In the genomic region with DNA sequence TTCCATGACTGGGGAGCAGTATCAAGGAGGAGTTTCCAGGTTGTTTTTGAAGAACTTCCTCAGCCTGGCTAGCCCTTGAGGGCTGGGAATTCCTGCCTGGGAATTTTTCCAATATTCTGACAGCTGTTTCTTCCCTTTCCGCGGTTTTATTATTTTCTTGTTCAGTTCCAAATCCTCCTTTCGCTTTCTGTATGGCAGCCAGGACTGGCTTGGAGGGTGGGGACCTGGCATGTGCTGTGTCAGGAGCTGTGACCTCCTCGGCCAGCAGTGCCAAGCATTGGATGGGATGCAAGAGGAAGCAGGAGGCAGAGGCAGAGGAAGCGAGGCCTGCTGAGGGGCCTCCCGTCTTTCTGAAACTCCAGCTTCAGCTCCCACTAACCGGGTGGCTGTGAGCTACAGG, we compare ENCODE assay signal across 8 mouse cellular contexts. TPM values are rescaled to one million over a fixed set of nuclear protein-coding genes. Genes with fewer than 3 reads are reported as not detected.
DNase-seq lines count a peak whose midpoint lies in the region; ATAC-seq lines count a peak whose summit lies in the region.

No protein-coding gene starts in this region.

- peak; percentile 71 for DNase-seq in adrenal gland, adult 2 months
- DNase-seq in adrenal gland, postnatal 4 days (ENCODE audit: low spot score in 2 of 2): no peak
- DNase-seq in adrenal gland, postnatal 25 days: peak; percentile 41
- DNase-seq in heart, postnatal 4 days: peak; percentile 69
- peak; percentile 84 for DNase-seq in lung, postnatal 10 days
- no peak for DNase-seq in cerebellum, adult 8-10 months
- no peak for DNase-seq in right cerebral cortex, postnatal 36 days (ENCODE audit: low spot score in 2 of 2)

- ATAC-seq in erythroid progenitor cell, adult 5-6 weeks (replicated peaks; ENCODE audit: low FRiP score, poor library complexity, severe bottlenecking): no peak

RNA-seq across cellular contexts. Expression of a gene that starts 21.4 kb away (rescaled TPM):
- total RNA-seq in adrenal gland, adult 2 months (2021): 100 to 1,000 TPM in 1 of 2 experiments, 10 to 100 TPM in 1; 94.0 to 149 TPM
- 161 and 183 TPM in 2 replicates for polyA plus RNA-seq in adrenal gland, adult 2 months (2012; rRNA removed)
- 100 to 1,000 TPM; 235 to 271 TPM for total RNA-seq in adrenal gland, postnatal 4 days (2021)
- 119 and 172 TPM in 2 replicates for total RNA-seq in adrenal gland, postnatal 25 days (2021)
- 100 to 1,000 TPM; 224 to 227 TPM for total RNA-seq in heart, postnatal 4 days (2021)
- total RNA-seq in erythroid progenitor cell, adult 5-6 weeks (2015; ENCODE audit: low replicate concordance): 336 and 352 TPM in 2 replicates
- 441 and 499 TPM in 2 replicates for total RNA-seq in erythroid progenitor cell, adult 5-6 weeks (2017; ENCODE audit: low replicate concordance)

RNA-seq across cellular contexts. Expression of a gene that starts 36.9 kb away (rescaled TPM):
- 100 to 1,000 TPM in 1 of 2 experiments, 10 to 100 TPM in 1; 36.4 to 108 TPM for total RNA-seq in adrenal gland, adult 2 months (2021)
- 32.2 and 33.7 TPM in 2 replicates for polyA plus RNA-seq in adrenal gland, adult 2 months (2012; rRNA removed)
- 10 to 100 TPM; 33.7 to 36.0 TPM for total RNA-seq in adrenal gland, postnatal 4 days (2021)
- 8.9 and 23.4 TPM in 2 replicates for total RNA-seq in adrenal gland, postnatal 25 days (2021)
- total RNA-seq in heart, postnatal 4 days (2021): 10 to 100 TPM; 55.9 to 57.1 TPM
- total RNA-seq in erythroid progenitor cell, adult 5-6 weeks (2015; ENCODE audit: low replicate concordance): 0.84 and 2.5 TPM in 2 replicates
- total RNA-seq in erythroid progenitor cell, adult 5-6 weeks (2017; ENCODE audit: low replicate concordance): 2.3 TPM in 1 of 2 replicates, not detected in the other

RNA-seq across cellular contexts. Expression of a gene that starts 46.0 kb away (rescaled TPM):
- 10 to 100 TPM; 50.5 to 52.6 TPM for total RNA-seq in adrenal gland, adult 2 months (2021)
- polyA plus RNA-seq in adrenal gland, adult 2 months (2012; rRNA removed): 151 and 161 TPM in 2 replicates
- 10 to 100 TPM; 90.2 to 94.9 TPM for total RNA-seq in adrenal gland, postnatal 4 days (2021)
- 79.5 TPM in 2 replicates for total RNA-seq in adrenal gland, postnatal 25 days (2021)
- total RNA-seq in heart, postnatal 4 days (2021): 10 to 100 TPM; 64.3 to 67.4 TPM
- 112 and 129 TPM in 2 replicates for total RNA-seq in erythroid progenitor cell, adult 5-6 weeks (2015; ENCODE audit: low replicate concordance)
- 111 and 134 TPM in 2 replicates for total RNA-seq in erythroid progenitor cell, adult 5-6 weeks (2017; ENCODE audit: low replicate concordance)

Comparison
In these comparisons a context has a peak if more than half of its experiments do, and no peak if none do; other contexts are left out.
1. DNase-seq: peak in adrenal gland, adult 2 months (single experiment), adrenal gland, postnatal 25 days (single experiment), heart, postnatal 4 days (single experiment) and lung, postnatal 10 days (single experiment); none in adrenal gland, postnatal 4 days (0 of 2), cerebellum, adult 8-10 months (single experiment) and right cerebral cortex, postnatal 36 days (0 of 2).